Mouse (Mus musculus): ENCODE measurements around the gene Hdac4.

The Hdac4 gene

GRCm38 (mm10) chr1:91959891-91960290 lies 235.6 kb downstream of the Hdac4 start:
- no peak for DNase-seq

GRCm38 (mm10) chr1:91959044-91959443 lies 236.5 kb downstream of the Hdac4 start:
- DNase-seq = no peak

- no peak for DNase-seq
These were observed 239.3 kb downstream of the Hdac4 start for GRCm38 (mm10) chr1:91956229-91956628.

- DNase-seq = no peak
These were observed 240.5 kb downstream of the Hdac4 start for GRCm38 (mm10) chr1:91954954-91955353.

GRCm38 (mm10) chr1:91952912-91953311 lies 242.6 kb downstream of the Hdac4 start:
- DNase-seq = no peak

GRCm38 (mm10) chr1:91947441-91947840 lies 248.1 kb downstream of the Hdac4 start:
- DNase-seq = no peak

GRCm38 (mm10) chr1:91942583-91942982 lies 252.9 kb downstream of the Hdac4 start:
- DNase-seq = no peak

- DNase-seq = no peak
These were observed 253.5 kb downstream of the Hdac4 start for GRCm38 (mm10) chr1:91942031-91942430.

GRCm38 (mm10) chr1:91941094-91941493 lies 254.4 kb downstream of the Hdac4 start:
- DNase-seq = no peak

- DNase-seq = no peak
These were observed 260.3 kb downstream of the Hdac4 start for GRCm38 (mm10) chr1:91935171-91935570.

GRCm38 (mm10) chr1:91933681-91934080 lies 261.8 kb downstream of the Hdac4 start:
- DNase-seq = no peak

- no peak for DNase-seq
These were observed 263.3 kb downstream of the Hdac4 start for GRCm38 (mm10) chr1:91932221-91932620.

GRCm38 (mm10) chr1:91931786-91932185 lies 263.7 kb downstream of the Hdac4 start:
- no peak for DNase-seq

GRCm38 (mm10) chr1:91931196-91931595 lies 264.3 kb downstream of the Hdac4 start:
- DNase-seq = no peak

GRCm38 (mm10) chr1:91929051-91929450 lies 266.4 kb downstream of the Hdac4 start:
- DNase-seq = no peak

GRCm38 (mm10) chr1:91927536-91928315 lies 267.8 kb downstream of the Hdac4 start:
- no peak for DNase-seq

- DNase-seq = no peak
These were observed 271.9 kb downstream of the Hdac4 start for GRCm38 (mm10) chr1:91923567-91923966.

- no peak for DNase-seq
These were observed 273.0 kb downstream of the Hdac4 start for GRCm38 (mm10) chr1:91922235-91923152.

GRCm38 (mm10) chr1:91921702-91922101 lies 273.8 kb downstream of the Hdac4 start:
- DNase-seq = no peak

- DNase-seq = no peak
These were observed 274.2 kb downstream of the Hdac4 start for GRCm38 (mm10) chr1:91921279-91921678.

GRCm38 (mm10) chr1:91920038-91920589 lies 275.4 kb downstream of the Hdac4 start:
- DNase-seq = no peak

- DNase-seq = no peak
These were observed 277.2 kb downstream of the Hdac4 start for GRCm38 (mm10) chr1:91918257-91918800.

GRCm38 (mm10) chr1:91917596-91917995 lies 277.9 kb downstream of the Hdac4 start:
- DNase-seq = no peak

Data from B cell, adult 2 months (primary cell).